Mouse (Mus musculus) lung, embryonic 15.5 days (tissue): ENCODE measurements around the gene Tgfbr3. TPM values are rescaled to one million over a fixed set of nuclear protein-coding genes. Genes with fewer than 3 reads are reported as not detected.

ENCODE experiments used
- ATAC-seq: fragments of 200-750 bp; cut with Nextera tagmentation; 2 replicates; pipeline ENCODE4 v1.8.0; 2017; ENCODE audit warnings: moderate number of reproducible peaks, borderline replicate concordance; ENCODE audit not compliant: low FRiP score, low TSS enrichment; ENCODE audit errors: extremely low read depth
- H3K27ac ChIP-seq: fragments of 300-500 bp; sonication (generic); 2 replicates; pipeline ENCODE4 v1.5.1; 2015; ENCODE audit warnings: moderate library complexity, mild to moderate bottlenecking, inconsistent platforms
- H3K27me3 ChIP-seq: fragments of 300-500 bp; sonication (generic); 2 replicates; pipeline ENCODE4 v1.6.1; 2015; ENCODE audit warnings: inconsistent platforms
- H3K36me3 ChIP-seq: fragments of 300-500 bp; sonication (generic); 2 replicates; pipeline ENCODE4 v1.6.1; 2015; ENCODE audit warnings: inconsistent platforms
- H3K4me1 ChIP-seq: fragments of 300-500 bp; sonication (generic); 2 replicates; pipeline ENCODE4 v1.6.1; 2015; ENCODE audit warnings: inconsistent platforms
- H3K4me2 ChIP-seq: fragments of 300-500 bp; sonication (generic); 2 replicates; pipeline ENCODE4 v1.6.1; 2015; ENCODE audit warnings: inconsistent platforms, mild to moderate bottlenecking, moderate library complexity
- H3K4me3 ChIP-seq: fragments of 300-500 bp; sonication (generic); 2 replicates; pipeline ENCODE4 v1.5.1; 2015; ENCODE audit warnings: mild to moderate bottlenecking, inconsistent platforms
- H3K9ac ChIP-seq: fragments of 300-500 bp; sonication (generic); 2 replicates; pipeline ENCODE4 v1.6.1; 2015; ENCODE audit warnings: inconsistent platforms
- H3K9me3 ChIP-seq: fragments of 300-500 bp; sonication (generic); 2 replicates; pipeline ENCODE4 v1.6.1; 2016; ENCODE audit warnings: inconsistent platforms
- WGBS: fragments of 180-500 bp; shearing (Covaris S2); methylation state at CpG from one replicate; pipeline ENCODE4 v1.1.7; 2015; 5-methylcytosine and 5-hydroxymethylcytosine counted together
- polyA plus RNA-seq: library from polyadenylated mRNA; unstranded; fragments of >200 nt; fragmentation: Nextera tagmentation; extraction: Ambion mirVana; gene quantifications from 2 replicates; pipeline ENCODE4 v1.2.1, GENCODE M21; 2015

The Tgfbr3 gene
- polyA plus RNA-seq, 1 experiment from 2014 or later, result 22.2 TPM

GRCm38 (mm10) chr5:107097314-107097713 is 192.1 kb downstream of the Tgfbr3 start:
- Histone ChIP-seq H3K27ac (no peak overlapping the region), H3K4me2 (no peak overlapping the region), H3K27me3 (no peaks in the 10 kb centered on the region), H3K9me3 (no peaks in the 10 kb centered on the region), H3K4me1 (peaks cover 37% of the 10 kb centered on the region), H3K9ac (no peak overlapping the region), H3K36me3 (no peaks in the 10 kb centered on the region), H3K4me3 (no peak overlapping the region)
- WGBS, result 78% methylated on average over 7 of the region's 7 CpGs
- no peak for ATAC-seq

- Histone ChIP-seq H3K36me3 (no peaks in the 10 kb centered on the region), H3K9ac (no peak overlapping the region), H3K4me2 (no peak overlapping the region), H3K4me3 (no peak overlapping the region), H3K27me3 (no peaks in the 10 kb centered on the region), H3K27ac (no peak overlapping the region; the same call in 1 of the 2 replicates), H3K4me1 (peaks cover 37% of the 10 kb centered on the region), H3K9me3 (no peaks in the 10 kb centered on the region)
- ATAC-seq, result no peak
- 44% methylated on average over 5 of the region's 5 CpGs for WGBS
These were observed 195.2 kb downstream of the Tgfbr3 start for GRCm38 (mm10) chr5:107094233-107094632.

- 55% methylated on average over 3 of the region's 3 CpGs for WGBS
- Histone ChIP-seq H3K9me3 (no peaks in the 10 kb centered on the region), H3K4me2 (no peak overlapping the region), H3K9ac (no peak overlapping the region), H3K27ac (peak overlapping the region; percentile 20; the same call in 1 of the 2 replicates), H3K36me3 (no peaks in the 10 kb centered on the region), H3K27me3 (no peaks in the 10 kb centered on the region), H3K4me3 (no peak overlapping the region), H3K4me1 (peaks cover 43% of the 10 kb centered on the region)
- ATAC-seq, result no peak
These were observed 196.2 kb downstream of the Tgfbr3 start for GRCm38 (mm10) chr5:107093253-107093652.

- ATAC-seq, result no peak
- Histone ChIP-seq H3K36me3 (no peaks in the 10 kb centered on the region), H3K27ac (peak overlapping the region; percentile 46), H3K4me2 (no peak overlapping the region), H3K4me1 (peaks cover 46% of the 10 kb centered on the region), H3K4me3 (no peak overlapping the region), H3K9me3 (no peaks in the 10 kb centered on the region), H3K27me3 (no peaks in the 10 kb centered on the region), H3K9ac (no peak overlapping the region)
- 22% methylated on average over 8 of the region's 8 CpGs for WGBS
These were observed 197.3 kb downstream of the Tgfbr3 start for GRCm38 (mm10) chr5:107092137-107092536.

GRCm38 (mm10) chr5:107089966-107090365 is 199.5 kb downstream of the Tgfbr3 start:
- 56% methylated on average over 5 of the region's 5 CpGs for WGBS
- H3K4me2 ChIP-seq, result no peak overlapping the region

GRCm38 (mm10) chr5:107087829-107088808 is 201.3 kb downstream of the Tgfbr3 start:
- WGBS, result 12% methylated on average over 12 of the region's 12 CpGs
- H3K27ac ChIP-seq, result peak overlapping the region; percentile 96
- no peak overlapping the region for H3K9ac ChIP-seq
- peak; percentile 70 for ATAC-seq
- H3K27me3 ChIP-seq, result no peaks in the 10 kb centered on the region
- H3K9me3 ChIP-seq, result no peaks in the 10 kb centered on the region
- 0 out of 2 replicates have a peak overlapping the region, but pooled peaks have one; percentile 8 for H3K4me3 ChIP-seq
- peak overlapping the region; percentile 43 for H3K4me2 ChIP-seq
- H3K4me1 ChIP-seq, result peaks cover 45% of the 10 kb centered on the region
- no peaks in the 10 kb centered on the region for H3K36me3 ChIP-seq

More at GRCm38 (mm10) chr5:107089966-107090365, 199.5 kb downstream of the Tgfbr3 start:
- Histone ChIP-seq H3K36me3 (no peaks in the 10 kb centered on the region), H3K9me3 (no peaks in the 10 kb centered on the region), H3K4me3 (no peak overlapping the region), H3K4me1 (peaks cover 60% of the 10 kb centered on the region), H3K27ac (no peak overlapping the region), H3K27me3 (no peaks in the 10 kb centered on the region), H3K9ac (no peak overlapping the region)
- ATAC-seq, result no peak

- H3K4me1 ChIP-seq, result peaks cover 38% of the 10 kb centered on the region
- no peaks in the 10 kb centered on the region for H3K9me3 ChIP-seq
- no peaks in the 10 kb centered on the region for H3K36me3 ChIP-seq
- H3K27me3 ChIP-seq, result no peaks in the 10 kb centered on the region
- ATAC-seq, result peak; percentile 89
- H3K4me3 ChIP-seq, result no peak overlapping the region
- no peak overlapping the region for H3K4me2 ChIP-seq
- WGBS, result 17% methylated on average over 2 of the region's 2 CpGs
- peak overlapping the region; percentile 96 for H3K27ac ChIP-seq
- no peak overlapping the region for H3K9ac ChIP-seq
These were observed 202.1 kb downstream of the Tgfbr3 start for GRCm38 (mm10) chr5:107087291-107087690.

GRCm38 (mm10) chr5:107086166-107086565 is 203.3 kb downstream of the Tgfbr3 start:
- WGBS, result 54% methylated on average over 5 of the region's 5 CpGs
- no peak for ATAC-seq
- H3K36me3 ChIP-seq, result no peaks in the 10 kb centered on the region
- H3K4me1 ChIP-seq, result peaks cover 35% of the 10 kb centered on the region
- H3K27me3 ChIP-seq, result no peaks in the 10 kb centered on the region
- H3K27ac ChIP-seq, result peak overlapping the region; percentile 96
- H3K4me3 ChIP-seq, result no peak overlapping the region
- no peak overlapping the region for H3K9ac ChIP-seq
- H3K9me3 ChIP-seq, result no peaks in the 10 kb centered on the region
- no peak overlapping the region for H3K4me2 ChIP-seq

GRCm38 (mm10) chr5:107084431-107084830 is 205.0 kb downstream of the Tgfbr3 start:
- H3K27me3 ChIP-seq, result no peaks in the 10 kb centered on the region
- H3K4me3 ChIP-seq, result no peak overlapping the region
- H3K27ac ChIP-seq, result no peak overlapping the region
- H3K36me3 ChIP-seq, result no peaks in the 10 kb centered on the region
- no peak for ATAC-seq
- WGBS, result 69% methylated on average over 4 of the region's 4 CpGs
- no peak overlapping the region for H3K4me2 ChIP-seq
- peaks cover 52% of the 10 kb centered on the region for H3K4me1 ChIP-seq
- no peak overlapping the region for H3K9ac ChIP-seq
- no peaks in the 10 kb centered on the region for H3K9me3 ChIP-seq

GRCm38 (mm10) chr5:107082011-107082410 is 207.4 kb downstream of the Tgfbr3 start:
- no peaks in the 10 kb centered on the region for H3K9me3 ChIP-seq
- H3K27me3 ChIP-seq, result no peaks in the 10 kb centered on the region
- no peak overlapping the region for H3K27ac ChIP-seq
- H3K9ac ChIP-seq, result no peak overlapping the region
- H3K4me1 ChIP-seq, result peaks cover 43% of the 10 kb centered on the region
- H3K4me2 ChIP-seq, result no peak overlapping the region
- ATAC-seq, result no peak
- H3K36me3 ChIP-seq, result no peaks in the 10 kb centered on the region
- H3K4me3 ChIP-seq, result no peak overlapping the region
- 46% methylated on average over 3 of the region's 3 CpGs for WGBS

GRCm38 (mm10) chr5:107080986-107081624 is 208.3 kb downstream of the Tgfbr3 start:
- Histone ChIP-seq H3K27ac (no peak overlapping the region), H3K4me1 (peaks cover 34% of the 10 kb centered on the region), H3K4me2 (no peak overlapping the region), H3K27me3 (no peaks in the 10 kb centered on the region), H3K4me3 (no peak overlapping the region), H3K36me3 (no peaks in the 10 kb centered on the region), H3K9me3 (no peaks in the 10 kb centered on the region), H3K9ac (no peak overlapping the region)
- ATAC-seq, result no peak
- 55% methylated on average over 12 of the region's 12 CpGs for WGBS

- 46% methylated on average over 8 of the region's 8 CpGs for WGBS
- Histone ChIP-seq H3K4me3 (no peak overlapping the region), H3K27ac (peak overlapping the region; percentile 76), H3K36me3 (no peaks in the 10 kb centered on the region), H3K9me3 (no peaks in the 10 kb centered on the region), H3K9ac (no peak overlapping the region), H3K27me3 (no peaks in the 10 kb centered on the region), H3K4me1 (peaks cover 38% of the 10 kb centered on the region), H3K4me2 (no peak overlapping the region)
- ATAC-seq, result no peak
These were observed 209.5 kb downstream of the Tgfbr3 start for GRCm38 (mm10) chr5:107079920-107080319.
